Mouse (Mus musculus) lung, postnatal 0 days (tissue): ENCODE results near the gene D1Pas1.

ENCODE experiments used
- CTCF ChIP-seq: IDR thresholded peaks from 2 replicates; pipeline ENCODE4 v1.5.1; 2016; ENCODE audit warnings: antibody characterized with exemption, mild to moderate bottlenecking
- EP300 ChIP-seq: IDR thresholded peaks from 2 replicates; pipeline ENCODE4 v1.6.1; 2016; ENCODE audit warnings: antibody characterized with exemption, mild to moderate bottlenecking, control low read depth

- no peak for TF ChIP-seq CTCF
- no peak for TF ChIP-seq EP300
Observed at GRCm38 (mm10) chr1:187010071-187010470, 42.9 kb downstream of the D1Pas1 start.
